Mouse (Mus musculus) spleen, postnatal 4 days (tissue): ENCODE results near the gene Bnip3.

Source experiments
- DNase-seq, 2 experiments: peaks; one replicate each; pipeline ENCODE4 v3.0.0; 2022; ENCODE audit warnings: low spot score in 2 of 2

The Bnip3 gene

DNA sequence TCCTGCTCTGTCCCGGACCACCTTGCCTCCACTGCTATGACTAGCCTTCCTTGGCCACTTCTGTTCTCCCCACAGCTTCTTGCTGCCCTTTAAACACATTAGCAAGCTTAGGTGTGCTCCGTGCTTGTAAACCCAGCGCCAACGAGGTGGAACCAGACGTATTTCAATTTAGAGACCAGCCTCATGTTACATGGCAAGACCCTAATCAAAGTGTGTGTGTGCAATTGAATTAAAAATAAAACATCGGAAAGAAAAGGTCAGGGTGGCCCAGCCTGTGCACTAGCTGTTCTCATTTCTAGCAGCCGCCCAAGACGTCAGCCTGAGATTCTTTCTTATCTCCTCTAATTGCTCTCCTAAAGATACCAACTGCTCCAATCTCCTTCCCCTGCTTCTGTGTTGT, 64.2 kb downstream of the Bnip3 start:
- DNase-seq = no peak

- no peak for DNase-seq
These were observed 65.9 kb downstream of the Bnip3 start for GRCm38 (mm10) chr7:138843421-138843820.

DNA sequence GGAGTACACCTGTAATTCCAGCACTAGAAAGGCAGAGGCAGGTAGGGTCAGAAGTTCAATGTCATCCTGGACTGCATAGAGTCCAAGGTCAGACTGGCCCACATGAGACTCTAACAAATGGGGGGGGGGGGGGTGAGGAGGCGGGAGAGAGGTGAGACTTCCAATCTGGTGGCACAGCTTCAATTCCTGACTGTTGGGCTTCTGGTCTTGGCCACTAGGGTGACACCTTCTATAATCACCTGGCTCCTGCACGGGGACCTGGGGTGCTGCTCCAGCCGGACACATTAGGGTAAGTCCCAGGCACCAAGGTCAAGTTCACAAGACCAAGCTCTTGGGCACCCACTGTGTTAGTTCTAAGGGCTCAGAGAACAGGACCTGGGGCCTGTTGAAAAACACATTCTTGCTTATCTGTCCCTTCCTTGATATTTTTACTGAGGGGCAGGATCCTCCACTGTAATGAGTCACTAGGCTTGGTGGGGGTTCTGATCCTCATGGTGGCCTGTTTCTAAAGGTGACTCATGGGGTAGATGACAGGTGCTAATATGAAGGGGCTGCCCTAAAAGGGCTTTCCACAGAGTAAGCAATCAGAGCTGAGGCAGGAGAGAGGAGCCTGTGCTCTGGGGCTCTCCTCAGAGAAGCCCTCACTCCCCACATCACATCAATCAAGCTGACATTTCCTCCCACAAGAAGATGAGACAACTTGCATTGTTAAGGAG, 67.7 kb downstream of the Bnip3 start:
- DNase-seq = no peak
